Mouse (Mus musculus) ES-CJ7 (cell line): Measurements from ENCODE around the gene Cnot6.
A peak's percentile ranks its signal among the peaks of the same experiment; 100 is the strongest.

ENCODE experiments used
- DNase-seq: peaks from one replicate; pipeline ENCODE4 v3.0.0; 2011; ENCODE audit warnings: low read depth, low spot score

The Cnot6 gene

DNA sequence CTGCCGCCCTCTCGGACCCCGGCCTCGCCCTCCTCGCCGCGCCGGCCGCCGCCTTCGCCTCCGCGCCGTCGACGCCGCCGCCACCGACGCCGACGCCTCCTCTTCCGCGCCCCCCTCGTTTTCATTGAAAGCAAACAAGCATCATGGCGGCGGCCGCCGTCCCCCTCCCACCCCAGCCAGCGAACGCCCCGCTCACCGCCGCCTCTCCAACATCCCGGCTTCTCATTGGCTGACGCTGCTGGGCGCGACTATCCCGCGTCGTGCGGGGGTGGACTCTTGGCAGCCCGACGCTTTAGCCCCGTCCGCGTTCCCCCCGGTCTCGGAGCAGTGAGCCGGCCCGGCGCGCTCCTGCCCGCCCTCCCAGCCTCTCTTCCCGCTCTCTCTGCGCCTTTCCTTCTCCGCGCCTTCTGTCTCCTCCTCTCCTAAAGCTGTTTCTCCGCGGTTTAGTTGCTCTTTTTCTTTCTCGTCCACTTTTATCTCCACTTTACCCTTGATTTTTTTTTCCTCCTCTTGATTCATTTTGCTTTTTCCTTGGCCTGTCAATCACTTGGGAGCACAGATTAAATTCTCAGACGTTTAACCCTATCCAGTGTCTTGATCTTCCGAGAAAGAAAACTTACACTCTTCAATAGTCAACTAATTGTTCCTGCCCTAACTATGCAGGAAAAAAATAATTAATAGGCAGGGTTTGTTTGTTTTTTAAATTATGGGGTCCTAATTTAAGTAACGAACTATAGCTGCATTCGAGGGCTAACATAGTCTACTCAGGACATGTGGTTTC is at the start of gene Cnot6:
Gene Cnot6 (minus strand): TSS at position 169 of the 781 bp plus-strand sequence.
- DNase-seq: peak; percentile 99

DNA sequence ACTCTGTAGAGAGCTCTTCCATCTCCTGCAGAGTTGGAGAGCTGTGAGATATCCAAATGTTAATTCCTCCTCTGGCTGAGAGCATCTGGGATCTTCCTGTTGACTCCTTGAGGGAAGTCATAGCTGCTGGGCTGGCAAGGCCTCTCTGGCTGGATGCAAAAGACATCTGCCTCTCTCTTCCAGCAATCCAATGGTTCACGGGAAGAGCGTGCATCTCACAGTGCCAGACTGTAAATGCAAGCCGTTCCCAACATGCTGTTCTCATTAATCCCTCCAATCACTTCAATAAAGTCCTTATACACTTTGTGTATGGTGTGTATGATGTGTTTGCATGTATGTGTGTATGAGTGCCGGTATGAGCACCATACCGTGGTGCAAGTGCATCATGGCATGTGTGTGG is 48.6 kb upstream of the Cnot6 start:
- no peak for DNase-seq

DNA sequence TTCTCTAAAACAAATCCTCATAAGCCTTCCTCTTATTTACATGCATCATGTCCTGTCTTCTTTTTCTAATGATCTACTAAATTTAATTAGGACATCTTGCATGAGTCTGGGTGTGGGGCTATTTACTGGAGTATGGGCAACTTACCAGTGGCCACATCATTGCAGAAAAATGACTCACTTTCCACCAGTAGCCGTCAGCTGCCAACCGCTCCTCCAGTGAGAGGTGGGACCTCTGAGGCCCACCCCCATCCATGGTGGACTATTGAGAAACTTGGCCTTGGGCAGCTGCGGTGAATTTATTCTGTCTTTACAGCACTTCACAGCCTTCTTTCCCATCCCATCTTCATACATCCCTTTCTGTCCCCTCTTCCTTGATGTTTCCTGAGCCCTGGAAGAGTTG is 45.6 kb upstream of the Cnot6 start:
- no peak for DNase-seq

DNA sequence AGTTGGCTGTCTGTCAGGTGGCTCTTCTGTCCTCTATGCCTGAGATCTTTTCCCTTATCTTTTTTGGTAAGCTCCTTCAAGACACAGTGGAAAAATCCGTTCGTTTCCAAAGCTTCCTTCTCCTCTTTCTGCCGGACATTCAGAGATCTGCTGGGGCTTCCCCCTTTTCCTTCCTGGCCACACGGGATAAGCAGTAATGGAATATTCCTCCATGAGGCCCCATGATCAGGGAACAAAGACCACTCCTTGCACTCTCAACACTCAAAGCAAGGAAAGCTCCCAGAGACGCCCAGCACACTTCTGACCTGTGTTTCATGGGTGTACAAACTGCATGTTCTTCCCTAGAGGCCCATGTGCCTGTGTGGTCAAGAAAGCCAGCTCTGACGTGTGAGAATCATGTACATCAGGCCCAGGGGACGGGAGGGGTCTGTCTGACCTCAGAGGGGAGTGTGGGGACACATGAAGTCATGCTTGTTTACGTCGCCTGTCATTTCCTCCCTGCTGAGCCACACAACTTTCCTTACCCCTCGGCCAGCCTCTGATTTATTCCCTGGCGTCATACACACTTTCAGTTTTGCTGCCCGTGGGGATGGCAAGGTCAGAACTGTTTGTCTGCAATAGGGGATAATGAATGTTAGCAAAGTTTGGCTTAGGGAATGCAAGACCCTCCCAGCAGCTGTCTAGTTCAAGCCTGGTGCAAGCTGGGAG is 42.6 kb upstream of the Cnot6 start:
- no peak for DNase-seq

DNA sequence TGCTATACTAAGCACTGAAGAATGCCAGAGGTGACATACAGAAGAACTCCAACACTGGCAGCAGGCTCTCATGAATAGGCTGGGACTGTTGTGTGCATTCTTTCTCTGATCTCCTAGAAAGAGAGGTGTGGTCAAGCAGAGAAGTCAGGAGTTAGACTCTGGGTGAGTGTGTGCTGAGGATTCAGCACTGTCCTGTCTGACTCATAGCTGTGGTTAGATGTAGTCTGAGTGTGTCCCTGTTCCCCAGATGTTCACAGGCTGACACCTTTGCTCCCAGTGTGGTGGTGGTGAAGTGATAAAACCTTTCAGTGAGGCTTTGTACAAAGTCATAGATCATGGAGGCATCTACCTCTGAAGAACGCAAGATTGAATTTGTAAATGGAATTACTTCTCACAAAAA is 34.2 kb upstream of the Cnot6 start:
- no peak for DNase-seq

DNA sequence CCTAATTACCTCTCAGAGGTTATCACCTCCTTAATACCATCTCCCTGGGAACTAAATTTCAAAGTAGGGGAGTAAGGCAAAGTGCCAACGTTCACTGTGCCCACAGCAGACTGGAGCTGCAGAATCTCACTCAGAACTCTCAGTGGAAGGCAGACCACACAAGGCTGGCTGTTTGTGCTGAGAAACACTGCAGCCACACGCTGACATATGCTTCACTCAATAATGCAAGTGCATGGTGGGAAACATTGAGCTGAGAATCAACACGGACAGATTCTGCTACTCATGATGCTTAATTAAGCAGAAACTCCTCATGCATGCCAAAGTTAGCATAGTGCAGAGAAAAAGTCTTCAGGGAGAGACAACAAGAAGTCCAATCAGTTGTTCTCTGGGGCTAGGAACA is 33.3 kb upstream of the Cnot6 start:
- DNase-seq: no peak

DNA sequence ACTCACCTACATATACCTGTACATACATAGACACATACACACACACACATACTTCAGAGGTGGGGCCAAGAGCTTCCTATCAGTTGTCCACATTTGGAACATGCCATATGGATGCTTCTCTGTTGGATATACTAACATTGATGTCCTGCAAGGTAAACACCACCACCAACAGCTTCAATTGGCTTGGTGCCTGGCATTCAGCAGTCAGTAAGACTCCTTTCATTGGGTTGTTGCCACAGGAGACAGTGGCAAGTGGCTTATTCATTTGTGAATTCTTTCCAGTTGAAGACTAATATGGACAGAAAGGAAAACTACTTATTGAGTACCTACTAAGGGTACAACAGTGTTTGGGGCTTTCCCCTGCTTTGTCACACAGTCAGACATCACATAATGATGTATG is 32.5 kb upstream of the Cnot6 start:
- DNase-seq: no peak

DNA sequence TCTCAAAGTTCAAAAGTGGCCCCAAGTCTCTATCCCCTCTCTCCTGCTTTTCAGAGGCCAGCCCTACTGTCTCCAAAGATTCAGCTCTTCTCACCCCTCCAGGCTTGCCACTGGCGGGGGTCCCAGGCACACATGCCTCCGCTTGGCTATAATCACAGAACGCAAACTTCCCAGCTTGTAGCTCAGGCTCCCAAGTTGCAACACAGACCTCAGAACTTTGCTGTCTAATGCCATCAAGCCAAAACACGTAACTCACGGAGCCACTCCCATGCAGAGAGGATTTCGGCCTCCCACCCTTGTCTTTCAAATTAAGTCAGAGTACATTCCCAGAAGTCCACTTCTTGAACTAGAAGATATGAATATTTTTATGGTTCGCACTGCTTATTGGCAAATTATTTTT is 31.1 kb upstream of the Cnot6 start:
- DNase-seq: no peak

DNA sequence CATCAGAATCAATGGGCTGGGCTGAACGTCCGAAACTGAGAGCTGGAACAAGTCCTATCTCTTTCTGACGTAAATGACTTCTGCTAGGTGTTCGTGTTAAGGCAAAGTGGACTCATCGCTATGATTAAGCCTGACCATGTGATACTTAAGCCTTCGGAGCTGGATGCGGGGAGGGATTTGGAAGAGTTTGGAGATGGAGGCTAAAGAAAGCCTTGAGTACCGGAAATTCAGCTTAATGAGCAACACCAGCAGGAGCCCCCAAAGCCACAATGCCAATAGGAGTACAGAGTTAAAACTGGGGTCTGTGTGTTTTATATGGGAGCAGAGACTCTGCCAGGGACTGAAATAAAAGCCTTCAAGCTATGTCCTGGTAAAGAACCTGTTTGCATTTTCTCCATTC is 29.7 kb upstream of the Cnot6 start:
- no peak for DNase-seq

DNA sequence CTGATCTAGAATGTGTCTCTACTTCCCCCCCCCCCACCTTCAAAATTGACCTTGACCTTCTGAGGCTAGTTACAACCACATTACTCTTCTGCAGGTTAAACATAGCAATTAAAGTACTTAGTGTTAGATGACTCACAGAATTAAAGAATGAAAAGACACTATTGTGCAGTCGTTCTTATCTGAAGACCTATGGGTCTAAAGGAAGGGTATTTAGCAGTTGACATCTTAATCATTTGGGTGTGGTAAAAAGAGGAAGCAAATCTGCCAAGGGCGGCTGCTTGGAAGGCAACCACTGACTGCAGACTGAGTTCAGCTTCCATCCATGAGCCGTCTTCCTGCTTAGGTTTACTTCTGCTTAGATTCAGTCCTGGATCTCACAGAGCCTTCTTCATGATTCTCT is 27.3 kb upstream of the Cnot6 start:
- DNase-seq: peak; percentile 79

DNA sequence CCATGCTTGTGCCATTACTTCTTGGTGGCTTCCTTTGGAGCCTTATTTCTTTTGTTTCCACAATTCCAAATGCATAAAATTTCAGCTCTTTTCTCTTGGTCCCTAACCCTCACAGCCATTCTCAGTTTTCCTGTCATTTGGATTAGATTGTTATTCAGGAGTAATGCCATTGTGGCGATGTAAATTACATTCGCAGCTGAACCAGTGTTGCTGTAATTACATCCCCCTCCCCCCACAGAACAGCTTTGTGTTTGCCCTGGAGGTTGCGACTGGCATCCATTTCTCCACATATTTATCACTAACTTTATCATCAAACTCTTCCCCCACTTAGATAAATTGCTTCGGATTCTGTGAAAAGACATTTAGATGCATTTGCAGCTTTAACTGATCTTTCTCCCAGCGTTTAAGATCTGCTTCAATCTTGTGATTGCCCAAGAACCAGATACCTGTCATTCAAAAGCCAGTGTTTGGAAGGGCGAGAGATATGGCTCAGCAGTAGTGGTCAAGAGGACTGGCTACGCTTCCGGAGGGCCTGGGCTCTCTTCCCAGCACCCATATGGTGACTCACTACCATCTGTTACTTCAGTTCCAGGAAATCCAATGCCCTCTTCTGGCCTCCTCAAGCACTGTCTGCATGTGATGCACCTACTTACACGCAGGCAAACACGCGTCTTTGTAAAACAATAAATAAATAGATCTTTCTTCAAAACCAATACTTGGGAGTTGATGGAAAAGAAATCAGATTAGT is 26.3 kb upstream of the Cnot6 start:
- peak; percentile 44 for DNase-seq

DNA sequence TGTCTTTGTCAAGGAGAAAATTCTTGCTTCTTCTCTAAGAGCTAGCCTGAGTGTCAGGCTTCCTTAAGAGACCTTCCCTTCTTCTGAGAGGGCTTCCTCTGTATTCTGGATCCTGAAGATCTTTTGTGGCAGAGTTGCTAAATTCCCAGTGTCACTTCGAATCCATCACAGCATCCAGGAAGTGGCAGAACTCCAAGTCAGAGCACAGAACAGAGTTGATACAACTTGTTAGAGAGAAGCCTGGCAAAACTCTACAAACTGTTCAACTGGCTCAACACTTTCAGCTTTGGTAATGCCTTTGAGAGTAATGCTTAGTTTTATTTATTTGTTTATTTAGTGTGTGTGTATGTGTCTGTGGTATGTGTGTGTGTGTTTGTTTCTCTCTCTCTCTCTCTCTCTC is 25.1 kb upstream of the Cnot6 start:
- DNase-seq: no peak

DNA sequence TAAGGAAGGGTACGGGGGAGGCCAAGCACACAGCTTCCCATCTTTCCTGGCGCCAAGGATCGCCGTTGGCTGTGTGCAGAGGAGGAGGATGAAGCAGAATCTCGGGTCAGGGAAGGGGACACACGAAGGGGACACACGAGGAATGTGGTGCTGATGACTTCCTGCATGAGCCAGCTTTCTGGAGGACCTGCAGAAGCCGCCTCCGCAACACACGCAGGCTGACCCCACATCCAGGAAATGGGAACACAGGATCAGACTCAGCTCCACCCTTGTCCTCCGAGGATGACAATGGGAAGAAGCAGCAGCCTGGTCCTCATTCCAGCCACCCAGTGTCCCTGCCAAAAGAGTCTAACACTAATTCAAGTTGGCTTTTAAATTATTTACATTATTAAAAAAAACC is 22.2 kb upstream of the Cnot6 start:
- DNase-seq: no peak

DNA sequence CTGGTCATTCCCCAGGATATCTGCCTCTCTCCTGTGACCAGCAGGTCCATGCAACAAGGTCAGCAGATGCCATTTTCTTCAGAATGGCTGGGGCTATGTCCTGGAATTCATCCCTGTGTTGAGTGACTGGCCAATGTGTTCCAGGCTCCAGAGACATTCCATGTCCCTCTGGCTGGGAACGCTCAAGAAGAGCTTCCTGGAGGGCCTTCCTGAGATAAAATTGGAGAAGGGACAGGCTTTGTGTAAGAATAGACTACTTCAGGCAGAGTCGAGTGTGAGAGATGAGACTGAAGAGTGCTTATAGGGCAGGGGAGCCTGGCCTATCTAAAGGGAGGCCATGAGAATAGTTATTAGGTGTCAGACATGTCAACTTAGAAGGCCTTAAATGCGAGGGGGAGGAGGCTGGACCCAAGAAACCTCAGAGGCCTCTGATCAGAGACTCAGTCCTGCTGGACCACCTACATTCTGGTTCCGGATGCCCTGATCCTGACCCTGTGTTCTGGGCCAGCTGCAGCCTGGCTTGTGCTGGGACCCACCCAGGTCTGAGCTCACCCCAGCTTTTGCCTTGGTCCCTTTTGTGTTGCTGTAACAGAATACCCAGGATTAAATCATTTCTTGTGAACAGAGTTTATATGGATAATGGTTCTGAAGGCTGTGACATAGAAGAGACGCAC is 17.9 kb upstream of the Cnot6 start:
- DNase-seq: no peak

DNA sequence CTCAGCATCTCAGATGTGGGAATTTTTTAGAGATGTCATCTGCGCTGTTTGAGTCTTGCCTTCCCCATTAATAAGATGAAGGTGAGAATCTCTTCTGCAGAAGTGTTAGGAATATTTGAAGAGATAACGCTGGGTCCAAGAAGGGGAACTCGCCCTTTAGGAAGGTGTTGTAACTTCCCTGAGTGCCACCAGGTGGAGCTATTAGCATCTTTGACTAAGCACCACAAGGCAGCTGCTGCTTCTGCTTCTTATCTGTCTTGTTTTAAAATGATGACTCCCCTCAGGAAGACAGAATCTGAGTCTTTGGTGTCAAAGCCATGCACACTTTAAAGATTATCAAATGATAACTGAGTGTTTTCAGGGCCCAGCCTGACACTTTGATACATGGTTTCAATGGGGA is 15.4 kb upstream of the Cnot6 start:
- DNase-seq: peak; percentile 68

DNA sequence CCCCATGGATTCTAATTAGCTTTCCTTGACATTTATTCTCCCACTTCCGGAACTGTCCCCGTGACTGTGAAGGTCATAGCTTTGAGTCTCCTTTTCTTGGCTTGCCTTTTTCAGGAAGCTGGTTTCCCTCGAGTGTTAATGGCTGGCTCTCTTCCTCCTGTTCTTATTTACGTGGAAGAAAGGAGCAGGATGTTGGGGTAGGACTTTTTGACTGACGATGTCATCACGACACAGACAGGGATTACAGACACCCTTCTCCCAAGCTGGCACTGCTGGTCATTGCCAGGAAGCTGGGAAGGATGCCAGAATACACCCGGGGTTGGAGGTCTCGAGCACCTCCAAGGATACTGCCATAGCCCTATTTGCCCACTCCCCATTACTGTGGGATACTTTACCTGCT is 14.3 kb upstream of the Cnot6 start:
- no peak for DNase-seq

DNA sequence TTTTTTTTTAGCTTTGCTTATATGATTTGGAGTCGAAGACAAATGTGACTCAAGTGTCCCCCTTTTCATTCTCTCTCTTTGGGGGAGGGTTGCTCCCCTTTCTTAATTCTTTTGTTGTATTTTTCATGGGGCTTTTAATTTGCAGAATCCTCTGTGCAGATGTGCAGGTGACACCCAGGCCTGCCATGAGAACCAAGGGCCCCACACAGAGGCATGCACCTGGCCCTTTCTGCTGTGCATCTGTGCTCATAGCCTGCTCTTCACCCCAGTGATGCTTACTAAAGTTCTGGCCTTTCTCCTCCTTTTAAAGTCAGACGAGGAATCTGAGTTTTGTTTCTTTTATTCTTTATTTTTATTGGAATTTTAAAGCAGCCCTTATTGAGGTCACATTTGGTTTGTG is 12.2 kb upstream of the Cnot6 start:
- no peak for DNase-seq

DNA sequence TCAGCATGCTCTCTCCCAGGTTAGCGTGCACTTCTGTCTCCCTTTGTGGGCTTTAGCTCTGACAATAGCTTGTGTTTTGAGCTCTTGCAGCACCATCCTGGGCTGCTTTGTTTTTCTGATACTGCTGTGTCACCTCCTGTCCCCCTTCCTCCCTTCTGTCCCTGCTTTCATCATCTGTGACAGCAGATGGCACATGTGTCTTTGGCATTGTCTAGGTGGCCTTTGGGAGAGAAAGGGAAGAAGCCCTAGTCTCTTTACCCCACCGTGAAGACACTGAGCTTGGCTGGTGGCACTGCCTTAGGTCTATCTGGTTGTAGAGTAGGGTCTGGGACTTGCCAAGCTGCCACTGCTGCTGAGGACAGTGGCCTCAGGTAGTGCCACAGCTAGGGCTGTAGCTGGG is 10.8 kb upstream of the Cnot6 start:
- DNase-seq: no peak

DNA sequence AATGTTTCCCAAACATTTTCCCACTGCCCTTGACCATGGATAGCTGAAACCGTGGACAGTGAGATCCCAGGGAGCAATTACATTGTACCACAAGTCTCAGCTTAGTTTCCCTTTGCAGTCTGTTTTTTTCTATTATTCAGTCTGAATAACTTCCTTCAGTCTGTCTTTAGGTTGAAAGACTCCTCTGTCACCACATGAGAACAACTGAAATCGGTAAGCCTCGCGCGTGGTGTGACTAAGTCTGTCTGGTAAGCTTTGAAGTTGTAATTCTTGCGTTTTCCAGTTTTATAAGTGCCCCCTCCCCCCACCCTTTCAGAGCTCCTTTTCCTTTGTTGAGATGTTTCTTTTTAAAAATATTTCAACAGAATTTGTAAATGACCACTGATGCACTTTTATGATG is 10.2 kb upstream of the Cnot6 start:
- DNase-seq: no peak

DNA sequence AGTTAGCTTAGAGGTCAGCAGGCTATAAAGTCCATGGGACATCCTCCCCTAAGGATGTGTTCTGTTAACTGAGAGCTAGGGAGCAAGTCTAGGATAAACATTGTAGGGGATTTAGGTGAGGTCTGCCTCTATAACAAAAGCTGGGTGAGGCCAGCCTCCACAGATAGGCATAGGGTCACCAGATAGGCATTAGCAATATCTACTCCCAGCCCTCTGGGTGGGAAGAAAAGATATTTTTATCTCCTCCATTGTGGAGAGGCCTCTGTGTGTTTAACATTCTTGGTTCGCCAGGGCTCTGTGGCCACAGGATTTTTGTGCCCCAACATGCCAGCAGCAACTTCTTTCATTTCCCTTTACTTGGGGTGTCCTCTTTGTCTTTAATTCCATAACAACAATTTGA is 8.8 kb upstream of the Cnot6 start:
- DNase-seq: no peak

DNA sequence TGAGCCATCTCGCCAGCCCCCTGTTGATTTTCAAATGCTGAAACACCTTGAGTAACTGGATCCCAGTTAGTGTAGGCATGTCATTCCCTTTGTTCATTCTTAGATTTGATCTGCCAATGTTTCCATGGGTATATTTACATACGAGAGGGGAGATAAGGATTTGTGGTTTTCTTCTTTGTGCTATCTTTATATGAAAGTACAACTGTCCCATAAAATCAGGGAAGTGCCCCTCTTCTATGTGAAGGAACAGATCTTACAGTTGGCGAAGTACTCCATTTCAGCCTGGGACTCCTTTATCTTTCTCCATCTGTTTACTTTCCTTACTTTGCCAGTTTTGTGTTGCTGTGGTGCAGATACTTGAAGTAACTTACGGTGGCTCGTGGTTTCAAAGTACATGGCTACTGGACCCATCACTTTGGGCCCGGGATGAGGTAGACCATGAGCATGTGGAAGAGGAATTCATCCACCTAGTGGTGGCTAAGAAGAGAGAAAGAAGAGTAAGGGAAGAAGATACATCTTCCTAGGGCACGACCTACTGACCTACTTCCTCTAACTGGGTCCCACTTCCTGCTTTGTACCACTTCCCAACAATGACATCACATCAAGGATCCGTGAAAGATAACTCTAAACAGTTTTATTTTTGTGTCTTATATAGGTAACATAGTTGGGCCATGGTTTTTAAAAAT is 7.1 kb upstream of the Cnot6 start:
- DNase-seq: no peak
